Mouse (Mus musculus): Measurements from ENCODE around the gene Tekt1. TPM values are rescaled to one million over a fixed set of nuclear protein-coding genes. Genes with fewer than 3 reads are reported as not detected.

Tekt1 gene
- polyA plus RNA-seq, 1 experiment from 2014 or later: 5.8 TPM

DNA sequence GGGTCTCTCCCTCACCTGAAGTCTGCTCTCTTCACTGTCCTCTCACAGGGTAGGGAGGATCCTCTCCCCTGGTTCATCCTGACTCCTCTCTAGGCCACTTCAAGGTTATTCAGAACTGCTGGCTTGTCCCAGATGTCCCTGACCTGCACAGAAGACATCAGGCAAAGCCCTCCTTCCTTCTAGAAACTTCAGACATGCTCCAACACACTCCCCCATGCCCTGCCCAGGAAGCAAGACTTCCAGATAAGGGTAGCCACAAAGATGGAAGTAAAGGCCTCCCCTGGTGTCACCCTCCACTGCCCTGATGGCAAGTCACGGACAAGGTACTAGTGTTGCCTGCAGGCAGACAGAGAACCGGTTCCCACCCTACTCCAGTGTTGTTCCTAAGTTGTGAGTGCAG lies 32.5 kb upstream of the Tekt1 start:
- no peak overlapping the region for H3K27ac ChIP-seq (ENCODE audit: low read depth, low read length)
- WGBS: 72% methylated on average over 2 of the region's 2 CpGs
- no peaks in the 10 kb centered on the region for H3K9me3 ChIP-seq (ENCODE audit: control insufficient read depth, low read length)
- ATAC-seq (ENCODE audit: low FRiP score, low TSS enrichment): no peak
- no peak overlapping the region for H3K9ac ChIP-seq (ENCODE audit: low read depth, low read length)
- peaks cover 23% of the 10 kb centered on the region for H3K36me3 ChIP-seq (ENCODE audit: control insufficient read depth, insufficient read depth, low read length)
- no peaks in the 10 kb centered on the region for H3K27me3 ChIP-seq (ENCODE audit: control insufficient read depth, insufficient read depth, low read length)
- peaks cover 13% of the 10 kb centered on the region for H3K4me1 ChIP-seq (ENCODE audit: control insufficient read depth, insufficient read depth, low read length)
- H3K4me3 ChIP-seq (ENCODE audit: low read length): no peak overlapping the region
- H3K4me2 ChIP-seq (replicated peaks; ENCODE audit: low read depth, low read length): no peak overlapping the region

DNA sequence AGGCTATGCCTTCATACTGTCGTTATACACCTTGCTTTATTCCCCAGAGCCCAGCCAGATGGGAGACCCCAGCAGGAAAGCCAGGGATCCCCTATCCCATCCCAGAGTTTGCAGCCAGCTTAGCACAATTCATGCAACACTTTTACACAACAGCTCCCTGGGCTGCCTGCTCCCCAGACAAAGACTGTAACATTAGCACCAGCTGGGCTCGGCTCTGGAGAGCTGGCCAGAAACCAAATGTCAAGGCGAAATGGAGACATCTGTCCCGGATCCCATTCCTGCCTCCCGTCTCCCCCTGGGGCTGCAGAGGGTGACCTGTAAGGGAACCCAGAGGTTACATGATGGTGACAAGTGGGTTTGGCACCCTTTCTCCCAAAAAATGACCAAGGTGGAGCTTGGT lies 31.4 kb upstream of the Tekt1 start:
- Histone ChIP-seq H3K9ac (ENCODE audit: low read depth, low read length) (no peak overlapping the region), H3K9me3 (ENCODE audit: control insufficient read depth, low read length) (no peaks in the 10 kb centered on the region), H3K4me2 (replicated peaks; ENCODE audit: low read depth, low read length) (no peak overlapping the region), H3K27ac (ENCODE audit: low read depth, low read length) (no peak overlapping the region), H3K36me3 (ENCODE audit: control insufficient read depth, insufficient read depth, low read length) (peaks cover 16% of the 10 kb centered on the region; the same call in 1 of the 2 replicates), H3K27me3 (ENCODE audit: control insufficient read depth, insufficient read depth, low read length) (no peaks in the 10 kb centered on the region), H3K4me1 (ENCODE audit: control insufficient read depth, insufficient read depth, low read length) (peaks cover 13% of the 10 kb centered on the region), H3K4me3 (ENCODE audit: low read length) (no peak overlapping the region)
- WGBS: 38% methylated on average over 5 of the region's 5 CpGs
- no peak for ATAC-seq (ENCODE audit: low FRiP score, low TSS enrichment)

DNA sequence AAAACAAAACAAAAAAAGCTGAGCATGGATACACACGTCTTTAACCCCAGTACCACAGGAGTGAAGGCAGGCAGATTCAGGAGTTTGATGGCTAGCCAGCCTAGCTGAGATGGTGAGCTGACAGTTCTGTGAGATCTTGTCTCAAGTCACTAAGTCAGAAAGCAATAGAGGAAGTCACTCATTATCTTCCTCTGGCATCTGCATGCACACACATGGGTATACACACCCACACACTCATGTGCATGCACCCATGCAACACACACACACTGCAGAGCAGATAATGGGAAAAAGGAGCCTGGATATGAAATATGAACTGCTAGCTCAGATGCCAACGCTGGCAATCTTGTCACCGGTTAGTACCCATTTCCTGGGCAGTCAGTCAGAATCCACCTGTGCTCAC lies 31.0 kb upstream of the Tekt1 start:
- Histone ChIP-seq H3K27me3 (ENCODE audit: control insufficient read depth, insufficient read depth, low read length) (no peaks in the 10 kb centered on the region), H3K27ac (ENCODE audit: low read depth, low read length) (no peak overlapping the region), H3K4me2 (replicated peaks; ENCODE audit: low read depth, low read length) (no peak overlapping the region), H3K4me3 (ENCODE audit: low read length) (no peak overlapping the region), H3K4me1 (ENCODE audit: control insufficient read depth, insufficient read depth, low read length) (peaks cover 13% of the 10 kb centered on the region), H3K9me3 (ENCODE audit: control insufficient read depth, low read length) (no peaks in the 10 kb centered on the region), H3K36me3 (ENCODE audit: control insufficient read depth, insufficient read depth, low read length) (peaks cover 15% of the 10 kb centered on the region; the same call in 1 of the 2 replicates), H3K9ac (ENCODE audit: low read depth, low read length) (no peak overlapping the region)
- WGBS: 75% methylated on average over 3 of the region's 3 CpGs
- no peak for ATAC-seq (ENCODE audit: low FRiP score, low TSS enrichment)

DNA sequence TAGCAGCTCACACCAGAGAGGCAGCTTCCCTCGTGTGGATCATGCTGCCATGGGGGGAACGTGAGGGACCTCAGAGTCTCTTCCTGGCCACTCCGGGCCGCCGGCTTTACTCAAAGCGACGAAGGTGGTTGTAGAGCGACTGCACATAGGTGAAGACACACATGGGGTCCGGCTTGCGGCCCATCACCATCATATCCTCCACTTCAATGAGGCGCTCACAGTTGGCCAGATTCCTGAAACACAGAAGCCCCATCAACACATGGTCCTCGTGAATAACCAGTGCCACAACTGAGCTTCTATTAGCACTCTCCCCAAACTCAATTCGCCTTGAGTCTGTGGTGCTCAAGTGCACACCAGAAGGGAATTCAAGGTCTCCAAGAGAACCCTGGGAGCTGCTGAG lies 28.9 kb upstream of the Tekt1 start:
- H3K27me3 ChIP-seq (ENCODE audit: control insufficient read depth, insufficient read depth, low read length): no peaks in the 10 kb centered on the region
- H3K9me3 ChIP-seq (ENCODE audit: control insufficient read depth, low read length): no peaks in the 10 kb centered on the region
- ATAC-seq (ENCODE audit: low FRiP score, low TSS enrichment): no peak
- WGBS: 90% methylated on average over 13 of the region's 13 CpGs
- H3K9ac ChIP-seq (ENCODE audit: low read depth, low read length): no peak overlapping the region
- H3K36me3 ChIP-seq (ENCODE audit: control insufficient read depth, insufficient read depth, low read length): peaks cover 7% of the 10 kb centered on the region; the same call in 1 of the 2 replicates
- no peak overlapping the region for H3K27ac ChIP-seq (ENCODE audit: low read depth, low read length)
- H3K4me2 ChIP-seq (replicated peaks; ENCODE audit: low read depth, low read length): no peak overlapping the region
- H3K4me3 ChIP-seq (ENCODE audit: low read length): no peak overlapping the region
- H3K4me1 ChIP-seq (ENCODE audit: control insufficient read depth, insufficient read depth, low read length): peaks cover 13% of the 10 kb centered on the region; the same call in 1 of the 2 replicates

- Histone ChIP-seq H3K36me3 (ENCODE audit: control insufficient read depth, insufficient read depth, low read length) (peaks cover 7% of the 10 kb centered on the region; the same call in 1 of the 2 replicates), H3K4me1 (ENCODE audit: control insufficient read depth, insufficient read depth, low read length) (peaks cover 1% of the 10 kb centered on the region; the same call in 1 of the 2 replicates), H3K9ac (ENCODE audit: low read depth, low read length) (no peak overlapping the region), H3K27me3 (ENCODE audit: control insufficient read depth, insufficient read depth, low read length) (no peaks in the 10 kb centered on the region), H3K9me3 (ENCODE audit: control insufficient read depth, low read length) (no peaks in the 10 kb centered on the region), H3K4me3 (ENCODE audit: low read length) (no peak overlapping the region), H3K27ac (ENCODE audit: low read depth, low read length) (no peak overlapping the region), H3K4me2 (replicated peaks; ENCODE audit: low read depth, low read length) (no peak overlapping the region)
- ATAC-seq (ENCODE audit: low FRiP score, low TSS enrichment): no peak
- 90% methylated on average over 7 of the region's 7 CpGs for WGBS
Observed at GRCm38 (mm10) chr11:72389407-72390142, 27.3 kb upstream of the Tekt1 start.

GRCm38 (mm10) chr11:72388113-72388529 lies 25.9 kb upstream of the Tekt1 start:
- no peaks in the 10 kb centered on the region for H3K27me3 ChIP-seq (ENCODE audit: control insufficient read depth, insufficient read depth, low read length)
- no peak overlapping the region for H3K4me2 ChIP-seq (replicated peaks; ENCODE audit: low read depth, low read length)
- no peaks in the 10 kb centered on the region for H3K9me3 ChIP-seq (ENCODE audit: control insufficient read depth, low read length)
- H3K4me3 ChIP-seq (ENCODE audit: low read length): no peak overlapping the region
- WGBS: 93% methylated on average over 6 of the region's 6 CpGs
- no peak overlapping the region for H3K27ac ChIP-seq (ENCODE audit: low read depth, low read length)
- no peaks in the 10 kb centered on the region for H3K4me1 ChIP-seq (ENCODE audit: control insufficient read depth, insufficient read depth, low read length)
- no peak for ATAC-seq (ENCODE audit: low FRiP score, low TSS enrichment)
- H3K9ac ChIP-seq (ENCODE audit: low read depth, low read length): no peak overlapping the region
- peaks cover 6% of the 10 kb centered on the region; the same call in 1 of the 2 replicates for H3K36me3 ChIP-seq (ENCODE audit: control insufficient read depth, insufficient read depth, low read length)

GRCm38 (mm10) chr11:72379351-72379750 lies 17.1 kb upstream of the Tekt1 start:
- Histone ChIP-seq H3K4me3 (ENCODE audit: low read length) (no peak overlapping the region), H3K4me2 (replicated peaks; ENCODE audit: low read depth, low read length) (no peak overlapping the region), H3K9ac (ENCODE audit: low read depth, low read length) (no peak overlapping the region), H3K4me1 (ENCODE audit: control insufficient read depth, insufficient read depth, low read length) (no peaks in the 10 kb centered on the region), H3K27me3 (ENCODE audit: control insufficient read depth, insufficient read depth, low read length) (no peaks in the 10 kb centered on the region), H3K9me3 (ENCODE audit: control insufficient read depth, low read length) (no peaks in the 10 kb centered on the region), H3K36me3 (ENCODE audit: control insufficient read depth, insufficient read depth, low read length) (no peaks in the 10 kb centered on the region), H3K27ac (ENCODE audit: low read depth, low read length) (no peak overlapping the region)
- 51% methylated on average over 4 of the region's 4 CpGs for WGBS
- peak; percentile 69; the same call in 1 of the 2 replicates for ATAC-seq (ENCODE audit: low FRiP score, low TSS enrichment)

DNA sequence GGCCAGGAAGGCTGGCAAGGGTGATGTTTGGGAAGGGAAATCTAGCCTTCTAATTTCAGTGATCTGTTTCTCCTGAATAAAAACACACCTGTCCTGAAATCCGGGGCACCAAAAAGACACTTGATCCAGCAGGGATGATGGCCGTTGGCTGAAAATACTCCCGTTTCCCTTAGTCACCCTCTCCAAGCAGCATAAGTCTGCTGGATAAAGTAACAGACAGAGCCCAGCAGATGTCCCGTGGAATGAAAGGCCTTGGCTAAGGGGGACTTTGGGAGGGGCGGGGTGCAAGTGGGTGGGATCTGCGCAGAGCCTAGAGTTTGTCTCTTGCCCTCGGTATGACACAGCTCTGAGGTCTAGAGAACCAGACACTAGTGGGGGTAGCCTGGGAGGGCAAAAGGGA lies 16.0 kb upstream of the Tekt1 start:
- WGBS: 39% methylated on average over 7 of the region's 7 CpGs
- no peak for ATAC-seq (ENCODE audit: low FRiP score, low TSS enrichment)
- H3K4me3 ChIP-seq (ENCODE audit: low read length): no peak overlapping the region
- no peak overlapping the region for H3K9ac ChIP-seq (ENCODE audit: low read depth, low read length)
- no peaks in the 10 kb centered on the region for H3K4me1 ChIP-seq (ENCODE audit: control insufficient read depth, insufficient read depth, low read length)
- no peaks in the 10 kb centered on the region for H3K36me3 ChIP-seq (ENCODE audit: control insufficient read depth, insufficient read depth, low read length)
- H3K27ac ChIP-seq (ENCODE audit: low read depth, low read length): no peak overlapping the region
- H3K4me2 ChIP-seq (replicated peaks; ENCODE audit: low read depth, low read length): no peak overlapping the region
- H3K9me3 ChIP-seq (ENCODE audit: control insufficient read depth, low read length): no peaks in the 10 kb centered on the region
- H3K27me3 ChIP-seq (ENCODE audit: control insufficient read depth, insufficient read depth, low read length): no peaks in the 10 kb centered on the region

GRCm38 (mm10) chr11:72376562-72376961 lies 14.3 kb upstream of the Tekt1 start:
- H3K27me3 ChIP-seq (ENCODE audit: control insufficient read depth, insufficient read depth, low read length): no peaks in the 10 kb centered on the region
- no peaks in the 10 kb centered on the region for H3K4me1 ChIP-seq (ENCODE audit: control insufficient read depth, insufficient read depth, low read length)
- 86% methylated on average over 2 of the region's 2 CpGs for WGBS
- H3K4me3 ChIP-seq (ENCODE audit: low read length): no peak overlapping the region
- H3K4me2 ChIP-seq (replicated peaks; ENCODE audit: low read depth, low read length): no peak overlapping the region
- no peak overlapping the region for H3K9ac ChIP-seq (ENCODE audit: low read depth, low read length)
- no peaks in the 10 kb centered on the region for H3K9me3 ChIP-seq (ENCODE audit: control insufficient read depth, low read length)
- no peak for ATAC-seq (ENCODE audit: low FRiP score, low TSS enrichment)
- no peaks in the 10 kb centered on the region for H3K36me3 ChIP-seq (ENCODE audit: control insufficient read depth, insufficient read depth, low read length)
- no peak overlapping the region for H3K27ac ChIP-seq (ENCODE audit: low read depth, low read length)
